Mouse (Mus musculus): ENCODE measurements around the gene Olfr668. TPM values are rescaled to one million over a fixed set of nuclear protein-coding genes. Genes with fewer than 3 reads are reported as not detected.
"Not testable (repeated sequence)": the region's sequence is repeated elsewhere in the genome, so short reads cannot be mapped to it uniquely, and the experiment has no call there.

Gene Olfr668
- polyA plus RNA-seq (2015; fragmentation: Nextera tagmentation; extraction: Ambion mirVana) = not detected in 2 replicates

DNA sequence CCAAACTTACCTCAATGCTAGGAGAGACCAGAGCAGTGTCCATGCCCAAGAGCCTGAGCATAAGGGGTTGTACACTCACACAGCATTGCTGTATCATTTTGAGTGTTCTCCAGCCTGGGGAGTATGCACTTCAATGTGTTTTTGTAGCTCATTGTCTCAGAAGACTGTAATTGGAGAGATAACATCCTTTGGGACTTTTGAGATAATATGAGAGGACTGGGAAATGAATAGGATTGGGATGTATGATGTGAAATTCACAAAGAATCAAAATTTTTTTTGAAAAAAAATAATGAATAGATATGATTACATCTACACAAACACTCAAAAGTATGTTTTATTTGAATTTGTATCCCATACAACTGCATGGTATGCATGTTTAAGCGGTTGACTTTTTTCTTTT, at the start of gene Olfr668:
Gene Olfr668, minus strand, starts transcription at position 101 of the 400 bp plus-strand sequence.
- H3K9ac ChIP-seq (replicated peaks) = no peak within 1 kb of the TSS
- H3K27me3 ChIP-seq (replicated peaks) = no peaks in the 10 kb centered on the region
- no peak within 1 kb of the TSS for H3K4me2 ChIP-seq
- 89% methylated on average over 1 of the region's 1 CpGs for WGBS
- H3K36me3 ChIP-seq = no peaks in the 10 kb centered on the region
- no peak within 1 kb of the TSS for H3K4me3 ChIP-seq (replicated peaks)
- no peaks in the 10 kb centered on the region for H3K4me1 ChIP-seq
- ATAC-seq (ENCODE audit: low FRiP score) = no peak
- no peak within 1 kb of the TSS for H3K27ac ChIP-seq (replicated peaks)
- no peaks in the 10 kb centered on the region for H3K9me3 ChIP-seq (replicated peaks)

DNA sequence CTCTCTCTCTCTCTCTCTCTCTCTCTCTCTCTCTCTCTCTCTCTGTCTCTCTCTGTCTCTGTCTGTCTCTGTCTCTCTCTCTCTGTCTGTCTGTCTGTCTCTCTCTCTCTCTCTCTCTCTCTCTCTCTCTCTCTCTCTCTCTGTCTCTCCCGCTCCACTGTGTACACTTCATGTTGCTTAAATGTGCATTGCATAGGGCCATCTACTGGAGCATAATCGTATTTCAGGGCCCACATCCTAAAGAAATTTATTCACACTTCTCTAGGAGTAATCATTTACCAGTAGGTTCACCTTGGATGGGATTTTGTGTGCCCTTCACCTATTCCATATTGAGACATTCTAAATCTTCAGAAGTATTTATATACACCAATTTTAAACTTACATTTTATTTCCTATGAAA, 44.6 kb upstream of the Olfr668 start:
- H3K4me2 ChIP-seq; H3K36me3 ChIP-seq; ATAC-seq (ENCODE audit: low FRiP score); H3K27ac ChIP-seq (replicated peaks); H3K4me3 ChIP-seq (replicated peaks); H3K4me1 ChIP-seq; H3K27me3 ChIP-seq (replicated peaks); H3K9me3 ChIP-seq (replicated peaks); H3K9ac ChIP-seq (replicated peaks): not testable (repeated sequence)
- 80% methylated on average over 2 of the region's 2 CpGs for WGBS

DNA sequence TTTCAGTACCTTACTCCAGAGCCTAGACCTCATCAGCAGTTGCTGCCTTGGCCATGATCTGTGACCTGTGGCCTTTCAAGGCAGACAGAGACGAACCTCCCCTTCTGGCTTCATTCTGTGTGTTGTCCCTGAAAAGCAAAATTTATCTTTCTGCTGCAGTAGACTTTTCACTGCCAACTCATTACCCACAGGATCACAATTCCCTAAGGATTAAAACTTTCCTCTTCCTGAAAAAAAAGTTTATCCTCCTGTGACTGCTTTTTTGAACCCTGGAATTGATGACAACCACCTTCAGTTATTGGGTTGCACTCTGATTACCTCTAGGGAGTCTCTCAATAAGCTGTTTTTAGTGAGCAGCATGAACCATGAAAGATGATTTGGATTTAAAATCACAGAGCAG, 34.7 kb upstream of the Olfr668 start, which contains the start of gene Olfr670:
Gene Olfr670, minus strand, starts transcription at position 101 of the 400 bp plus-strand sequence.
- Histone ChIP-seq H3K4me1 (no peaks in the 10 kb centered on the region), H3K9ac (replicated peaks) (no peak within 1 kb of the TSS), H3K4me2 (no peak within 1 kb of the TSS), H3K27ac (replicated peaks) (no peak within 1 kb of the TSS), H3K9me3 (replicated peaks) (no peaks in the 10 kb centered on the region), H3K36me3 (no peaks in the 10 kb centered on the region), H3K4me3 (replicated peaks) (no peak within 1 kb of the TSS), H3K27me3 (replicated peaks) (no peaks in the 10 kb centered on the region)
- no peak for ATAC-seq (ENCODE audit: low FRiP score)
- WGBS = 67% methylated on average over 1 of the region's 1 CpGs

DNA sequence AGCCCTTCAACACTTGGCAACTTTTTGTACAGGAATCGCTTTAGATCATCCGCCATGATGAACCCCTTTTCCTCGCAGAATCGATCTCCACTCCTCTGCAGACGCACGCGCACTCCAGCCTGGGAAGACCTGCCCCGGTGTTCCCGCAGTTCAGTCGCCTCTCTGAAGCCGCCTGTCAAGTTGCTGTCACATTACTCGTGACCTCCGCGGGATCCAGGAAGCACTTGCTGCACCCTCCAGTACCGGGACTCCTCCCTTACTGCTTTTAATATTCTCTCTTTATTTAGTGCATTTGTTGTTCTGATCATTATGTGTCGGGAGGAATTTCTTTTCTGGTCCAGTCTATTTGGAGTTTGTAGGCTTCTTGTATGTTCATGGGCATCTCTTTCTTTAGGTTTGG, 22.4 kb upstream of the Olfr668 start:
- H3K36me3 ChIP-seq; H3K9me3 ChIP-seq (replicated peaks); ATAC-seq (ENCODE audit: low FRiP score); H3K27me3 ChIP-seq (replicated peaks); H3K4me2 ChIP-seq; H3K9ac ChIP-seq (replicated peaks); H3K4me1 ChIP-seq; H3K4me3 ChIP-seq (replicated peaks); H3K27ac ChIP-seq (replicated peaks): not testable (repeated sequence)
- WGBS = 97% methylated on average over 16 of the region's 16 CpGs

DNA sequence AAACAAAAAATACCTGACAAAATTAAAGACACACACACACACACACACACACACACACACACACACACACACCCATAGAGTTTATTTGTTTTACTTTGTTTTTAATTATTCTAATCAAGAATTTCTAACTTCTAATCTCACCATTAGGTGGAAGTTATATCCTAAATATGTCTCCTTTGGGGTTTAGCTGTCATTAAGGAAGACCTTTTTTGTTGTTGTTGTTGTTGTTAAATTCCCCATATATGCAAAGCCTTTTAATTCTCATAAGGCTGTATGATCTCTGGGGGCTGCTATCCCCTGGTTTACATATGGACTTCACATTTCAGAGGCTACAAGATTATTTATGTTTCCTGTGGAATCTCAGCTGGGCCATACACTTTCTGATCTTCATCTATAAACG, 6.1 kb upstream of the Olfr668 start, which contains the start of gene Olfr669:
Gene Olfr669, plus strand, starts transcription at position 301 of the 400 bp plus-strand sequence.
- ATAC-seq (ENCODE audit: low FRiP score) = no peak
- H3K27me3 ChIP-seq (replicated peaks) = no peaks in the 10 kb centered on the region
- no peak within 1 kb of the TSS for H3K9ac ChIP-seq (replicated peaks)
- no peaks in the 10 kb centered on the region for H3K4me1 ChIP-seq
- no peaks in the 10 kb centered on the region for H3K9me3 ChIP-seq (replicated peaks)
- no peak within 1 kb of the TSS for H3K27ac ChIP-seq (replicated peaks)
- no peak within 1 kb of the TSS for H3K4me3 ChIP-seq (replicated peaks)
- no peaks in the 10 kb centered on the region for H3K36me3 ChIP-seq
- WGBS = 89% methylated on average over 1 of the region's 1 CpGs
- H3K4me2 ChIP-seq = no peak within 1 kb of the TSS

DNA sequence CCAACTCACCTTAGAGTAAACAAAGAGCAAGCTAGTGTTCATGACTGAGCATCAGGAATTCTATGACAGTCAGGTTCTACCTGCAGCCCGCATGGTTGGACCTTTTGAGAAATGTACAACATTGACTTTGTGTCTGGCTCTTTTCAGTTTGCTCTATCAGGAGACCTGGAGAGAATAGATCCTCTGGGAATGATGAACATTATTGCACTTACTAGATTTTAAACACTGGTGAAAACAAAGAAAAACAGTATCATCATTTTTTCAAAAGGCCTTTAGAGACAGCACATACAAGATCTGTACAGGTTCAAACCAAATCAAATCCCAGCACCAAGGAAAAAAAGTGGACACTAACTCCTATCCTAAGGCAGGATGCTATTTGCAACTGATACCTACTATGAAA, 6.5 kb downstream of the Olfr668 start, which contains the start of gene Olfr667:
Gene Olfr667, minus strand, starts transcription at position 101 of the 400 bp plus-strand sequence.
- H3K4me3 ChIP-seq (replicated peaks) = no peak within 1 kb of the TSS
- no peaks in the 10 kb centered on the region for H3K27me3 ChIP-seq (replicated peaks)
- H3K27ac ChIP-seq (replicated peaks) = no peak within 1 kb of the TSS
- ATAC-seq (ENCODE audit: low FRiP score) = no peak
- no peaks in the 10 kb centered on the region for H3K36me3 ChIP-seq
- H3K9ac ChIP-seq (replicated peaks) = no peak within 1 kb of the TSS
- no peaks in the 10 kb centered on the region for H3K4me1 ChIP-seq
- 87% methylated on average over 1 of the region's 1 CpGs for WGBS
- H3K9me3 ChIP-seq (replicated peaks) = no peaks in the 10 kb centered on the region
- no peak within 1 kb of the TSS for H3K4me2 ChIP-seq

DNA sequence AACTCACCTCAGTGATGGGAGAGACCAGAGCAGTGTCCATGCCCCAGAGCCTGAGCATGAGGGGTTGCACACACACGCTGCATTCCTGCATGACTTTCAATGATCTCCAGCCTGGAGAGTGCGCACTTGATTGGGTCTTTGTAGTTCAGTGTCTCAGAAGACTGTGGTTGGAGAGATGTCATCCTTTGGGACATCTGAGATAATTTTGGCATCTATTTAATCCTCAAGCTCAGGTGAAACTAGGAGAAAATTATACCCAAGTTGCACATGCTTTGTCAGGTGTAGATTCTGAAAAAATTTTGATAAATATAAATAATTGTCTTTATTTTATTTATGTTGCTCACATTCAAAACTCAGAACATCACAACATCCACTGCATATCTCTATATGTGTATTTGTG, 32.0 kb downstream of the Olfr668 start, which contains the start of gene Olfr666:
Gene Olfr666, minus strand, starts transcription at position 101 of the 400 bp plus-strand sequence.
- H3K27ac ChIP-seq (replicated peaks) = no peak within 1 kb of the TSS
- no peaks in the 10 kb centered on the region for H3K36me3 ChIP-seq
- 91% methylated on average over 2 of the region's 2 CpGs for WGBS
- no peaks in the 10 kb centered on the region for H3K27me3 ChIP-seq (replicated peaks)
- H3K4me2 ChIP-seq = no peak within 1 kb of the TSS
- H3K4me3 ChIP-seq (replicated peaks) = no peak within 1 kb of the TSS
- ATAC-seq (ENCODE audit: low FRiP score) = no peak
- no peak within 1 kb of the TSS for H3K9ac ChIP-seq (replicated peaks)
- no peaks in the 10 kb centered on the region for H3K4me1 ChIP-seq
- no peaks in the 10 kb centered on the region for H3K9me3 ChIP-seq (replicated peaks)

DNA sequence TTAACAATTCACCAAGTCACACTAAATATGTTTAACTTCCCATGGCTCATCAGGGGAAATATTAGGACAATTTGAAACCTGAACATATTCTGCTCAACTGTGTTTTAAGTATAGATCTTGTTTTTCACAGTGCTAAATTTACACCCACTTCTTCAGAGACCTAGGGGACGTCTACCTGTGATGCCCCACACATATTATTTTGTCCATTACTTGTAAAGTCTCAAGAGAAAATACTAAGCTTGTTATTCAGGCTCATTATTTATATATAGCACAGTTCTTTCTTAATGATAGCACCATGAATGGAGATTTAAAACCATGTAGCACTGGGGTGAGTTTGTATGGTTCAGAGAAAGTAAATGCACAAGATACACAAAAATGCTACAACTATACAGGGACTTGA, 50.1 kb downstream of the Olfr668 start, which contains the start of gene Olfr665:
Gene Olfr665, plus strand, starts transcription at position 301 of the 400 bp plus-strand sequence.
- WGBS = 51% methylated on average over 1 of the region's 1 CpGs
- ATAC-seq (ENCODE audit: low FRiP score) = no peak
- Histone ChIP-seq H3K4me1 (no peaks in the 10 kb centered on the region), H3K4me2 (no peak within 1 kb of the TSS), H3K9ac (replicated peaks) (no peak within 1 kb of the TSS), H3K9me3 (replicated peaks) (no peaks in the 10 kb centered on the region), H3K36me3 (no peaks in the 10 kb centered on the region), H3K27me3 (replicated peaks) (no peaks in the 10 kb centered on the region), H3K4me3 (replicated peaks) (no peak within 1 kb of the TSS), H3K27ac (replicated peaks) (no peak within 1 kb of the TSS)

Other genes starting within 250 kb of the Olfr668 start
- gene Olfr661, start 241.6 kb downstream of the Olfr668 start, polyA plus RNA-seq (2015; fragmentation: Nextera tagmentation; extraction: Ambion mirVana) = not detected in 2 replicates
- not detected in 2 replicates for gene Usp17le, start 150.6 kb downstream of the Olfr668 start, polyA plus RNA-seq (2015; fragmentation: Nextera tagmentation; extraction: Ambion mirVana)
- not detected in 2 replicates for gene Usp17lb, start 85.5 kb downstream of the Olfr668 start, polyA plus RNA-seq (2015; fragmentation: Nextera tagmentation; extraction: Ambion mirVana)
- not detected in 2 replicates for gene Usp17la, start 71.0 kb downstream of the Olfr668 start, polyA plus RNA-seq (2015; fragmentation: Nextera tagmentation; extraction: Ambion mirVana)
- not detected in 2 replicates for gene Olfr665, start 50.0 kb downstream of the Olfr668 start, polyA plus RNA-seq (2015; fragmentation: Nextera tagmentation; extraction: Ambion mirVana)
- gene Olfr666, start 32.1 kb downstream of the Olfr668 start, polyA plus RNA-seq (2015; fragmentation: Nextera tagmentation; extraction: Ambion mirVana) = not detected in 2 replicates
- not detected in 2 replicates for gene Olfr667, start 6.6 kb downstream of the Olfr668 start, polyA plus RNA-seq (2015; fragmentation: Nextera tagmentation; extraction: Ambion mirVana)
- not detected in 2 replicates for gene Olfr669, start 6.2 kb upstream of the Olfr668 start, polyA plus RNA-seq (2015; fragmentation: Nextera tagmentation; extraction: Ambion mirVana)
- not detected in 2 replicates for gene Olfr670, start 34.6 kb upstream of the Olfr668 start, polyA plus RNA-seq (2015; fragmentation: Nextera tagmentation; extraction: Ambion mirVana)
- gene Olfr671, start 51.1 kb upstream of the Olfr668 start, polyA plus RNA-seq (2015; fragmentation: Nextera tagmentation; extraction: Ambion mirVana) = not detected in 2 replicates
- not detected in 2 replicates for gene Olfr672, start 74.0 kb upstream of the Olfr668 start, polyA plus RNA-seq (2015; fragmentation: Nextera tagmentation; extraction: Ambion mirVana)
- gene Olfr675, start 100.4 kb upstream of the Olfr668 start, polyA plus RNA-seq (2015; fragmentation: Nextera tagmentation; extraction: Ambion mirVana) = not detected in 2 replicates
- not detected in 2 replicates for gene Olfr676, start 104.6 kb upstream of the Olfr668 start, polyA plus RNA-seq (2015; fragmentation: Nextera tagmentation; extraction: Ambion mirVana)
- not detected in 2 replicates for gene Olfr677, start 123.3 kb upstream of the Olfr668 start, polyA plus RNA-seq (2015; fragmentation: Nextera tagmentation; extraction: Ambion mirVana)
- not detected in 2 replicates for gene Olfr678, start 136.4 kb upstream of the Olfr668 start, polyA plus RNA-seq (2015; fragmentation: Nextera tagmentation; extraction: Ambion mirVana)
- not detected in 2 replicates for gene Olfr679, start 153.1 kb upstream of the Olfr668 start, polyA plus RNA-seq (2015; fragmentation: Nextera tagmentation; extraction: Ambion mirVana)
- not detected in 2 replicates for gene Olfr680-ps1, start 164.8 kb upstream of the Olfr668 start, polyA plus RNA-seq (2015; fragmentation: Nextera tagmentation; extraction: Ambion mirVana)
- not detected in 2 replicates for gene Olfr681, start 188.8 kb upstream of the Olfr668 start, polyA plus RNA-seq (2015; fragmentation: Nextera tagmentation; extraction: Ambion mirVana)
- not detected in 2 replicates for gene Olfr683, start 219.0 kb upstream of the Olfr668 start, polyA plus RNA-seq (2015; fragmentation: Nextera tagmentation; extraction: Ambion mirVana)
- gene Olfr684, start 235.6 kb upstream of the Olfr668 start, polyA plus RNA-seq (2015; fragmentation: Nextera tagmentation; extraction: Ambion mirVana) = not detected in 2 replicates

All from neural tube, embryonic 15.5 days (tissue).